Mouse (Mus musculus) liver, embryonic 13.5 days (tissue): ENCODE measurements around the gene Mylip. TPM values are rescaled to one million over a fixed set of nuclear protein-coding genes. Genes with fewer than 3 reads are reported as not detected.

Experiments
- ATAC-seq: fragments of 200-750 bp; cut with Nextera tagmentation; 2 replicates; pipeline ENCODE4 v1.8.0; 2017; ENCODE audit warnings: low read depth, mild to moderate bottlenecking, moderate number of reproducible peaks, moderate library complexity
- DNase-seq: peaks from one replicate; pipeline ENCODE4 v3.0.0; 2022
- H3K27ac ChIP-seq: fragments of 300-500 bp; sonication (generic); 2 replicates; pipeline ENCODE4 v1.5.1; 2015; ENCODE audit warnings: moderate library complexity, mild to moderate bottlenecking, inconsistent platforms
- H3K27me3 ChIP-seq: fragments of 300-500 bp; sonication (generic); 2 replicates; pipeline ENCODE4 v1.6.1; 2015; ENCODE audit warnings: mild to moderate bottlenecking, inconsistent platforms
- H3K36me3 ChIP-seq: fragments of 300-500 bp; sonication (generic); 2 replicates; pipeline ENCODE4 v1.6.1; 2015; ENCODE audit warnings: mild to moderate bottlenecking, inconsistent platforms
- H3K4me1 ChIP-seq: fragments of 300-500 bp; sonication (generic); replicated peaks from 2 replicates; pipeline ENCODE4 v1.6.1; 2015; ENCODE audit warnings: inconsistent platforms
- H3K4me2 ChIP-seq: fragments of 300-500 bp; sonication (generic); 2 replicates; pipeline ENCODE4 v1.6.1; 2015; ENCODE audit warnings: inconsistent platforms, mild to moderate bottlenecking, moderate library complexity
- H3K4me3 ChIP-seq: fragments of 300-500 bp; sonication (generic); replicated peaks from 2 replicates; pipeline ENCODE4 v1.5.1; 2015; ENCODE audit warnings: mild to moderate bottlenecking, inconsistent platforms
- H3K9ac ChIP-seq: fragments of 300-500 bp; sonication (generic); 2 replicates; pipeline ENCODE4 v1.6.1; 2015; ENCODE audit warnings: mild to moderate bottlenecking, inconsistent platforms
- H3K9me3 ChIP-seq: fragments of 300-500 bp; sonication (generic); replicated peaks from 2 replicates; pipeline ENCODE4 v1.6.1; 2016; ENCODE audit warnings: inconsistent platforms
- WGBS: fragments of 180-500 bp; shearing (Covaris S2); methylation state at CpG from one replicate; pipeline ENCODE4 v1.1.7; 2015; ENCODE audit not compliant: insufficient replicate concordance; 5-methylcytosine and 5-hydroxymethylcytosine counted together
- polyA plus RNA-seq: library from polyadenylated mRNA; unstranded; fragments of >200 nt; fragmentation: Nextera tagmentation; extraction: Ambion mirVana; gene quantifications from 2 replicates; pipeline ENCODE4 v1.2.1, GENCODE M21; 2015

Mylip gene
- 6.2 and 7.3 TPM in 2 replicates for polyA plus RNA-seq

DNA sequence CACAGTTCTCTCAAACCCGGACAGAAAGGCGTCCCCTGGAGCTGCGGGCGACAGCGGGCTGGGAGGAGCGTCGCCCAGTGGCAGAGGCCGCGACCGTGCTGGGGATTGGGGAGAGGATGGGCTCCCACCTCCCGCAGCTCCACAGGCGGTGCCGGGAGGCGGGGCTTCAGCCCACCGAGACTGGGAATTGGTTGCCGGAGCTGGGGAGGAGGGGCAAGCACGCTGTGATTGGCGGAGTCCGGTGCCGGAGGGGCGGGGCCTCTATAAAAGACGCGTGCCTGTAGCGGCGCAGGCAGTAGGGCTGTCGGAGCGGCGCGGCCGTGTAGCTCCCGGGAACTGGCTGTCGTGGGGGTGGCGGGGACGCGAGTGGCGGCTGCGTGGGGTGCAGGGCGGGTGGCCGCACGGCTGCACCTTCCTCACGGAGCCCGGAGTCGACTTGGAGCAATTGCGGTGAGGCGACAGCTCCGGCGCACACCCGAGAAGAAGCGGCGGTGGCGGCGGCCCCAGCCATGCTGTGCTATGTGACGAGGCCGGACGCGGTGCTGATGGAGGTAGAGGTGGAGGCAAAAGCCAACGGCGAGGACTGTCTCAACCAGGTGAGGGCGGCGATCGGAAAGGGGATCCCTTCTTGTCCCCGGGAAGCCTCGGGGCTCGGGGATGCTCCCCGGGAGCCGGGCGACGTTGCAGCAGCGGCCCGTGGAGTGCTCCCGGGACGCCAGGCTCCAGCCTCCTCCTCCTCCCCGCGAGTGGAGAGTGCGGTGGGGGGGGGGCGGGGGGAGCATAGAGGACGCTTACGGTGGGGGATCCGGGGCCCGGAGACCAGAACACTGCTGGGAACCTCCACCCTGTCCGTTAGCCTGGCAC, at the start of gene Mylip:
Mylip (plus strand) TSS at position 295 of the 864 bp plus-strand sequence.
- H3K36me3 ChIP-seq, result peaks cover 30% of the 10 kb centered on the region
- H3K4me1 ChIP-seq, result peaks cover 68% of the 10 kb centered on the region
- peak within 1 kb of the TSS; percentile 95 for H3K9ac ChIP-seq
- WGBS, result under 1% methylated on average over 79 of the region's 81 CpGs
- no peaks in the 10 kb centered on the region for H3K9me3 ChIP-seq
- peaks cover 22% of the 10 kb centered on the region for H3K27me3 ChIP-seq
- DNase-seq, result peak; percentile 100
- ATAC-seq, result peak; percentile 94
- peak within 1 kb of the TSS; percentile 91 for H3K4me2 ChIP-seq
- H3K27ac ChIP-seq, result peak within 1 kb of the TSS; percentile 88
- peak within 1 kb of the TSS; percentile 90 for H3K4me3 ChIP-seq

DNA sequence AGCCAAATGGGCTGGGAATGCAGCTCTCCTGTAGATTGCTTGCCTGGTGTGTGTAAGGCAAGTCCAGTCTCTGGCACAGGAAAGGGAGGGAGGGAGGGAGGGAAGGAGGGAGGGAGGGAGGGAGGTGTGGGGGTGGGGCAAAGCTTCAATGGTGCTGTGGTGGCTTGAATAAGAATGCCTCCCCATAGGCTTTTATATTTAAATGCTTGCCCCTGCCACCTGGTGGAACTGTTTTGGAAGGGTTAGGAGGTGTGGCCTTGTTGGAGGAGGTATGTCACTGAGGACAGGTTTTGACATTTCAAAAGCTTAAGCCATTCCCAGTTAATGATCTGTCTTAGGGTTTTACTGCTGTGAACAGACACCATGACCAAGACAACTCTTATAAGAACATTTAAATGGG, 47.6 kb upstream of the Mylip start:
- H3K4me3 ChIP-seq, result no peak overlapping the region
- no peak overlapping the region for H3K27ac ChIP-seq
- H3K36me3 ChIP-seq, result no peaks in the 10 kb centered on the region
- H3K27me3 ChIP-seq, result peaks cover 12% of the 10 kb centered on the region; the same call in 1 of the 2 replicates
- H3K4me2 ChIP-seq, result no peak overlapping the region
- no peak overlapping the region for H3K9ac ChIP-seq
- H3K4me1 ChIP-seq, result peaks cover 3% of the 10 kb centered on the region; the same call in 1 of the 2 replicates
- DNase-seq, result no peak
- H3K9me3 ChIP-seq, result no peaks in the 10 kb centered on the region; the same call in 1 of the 2 replicates
- ATAC-seq, result no peak

DNA sequence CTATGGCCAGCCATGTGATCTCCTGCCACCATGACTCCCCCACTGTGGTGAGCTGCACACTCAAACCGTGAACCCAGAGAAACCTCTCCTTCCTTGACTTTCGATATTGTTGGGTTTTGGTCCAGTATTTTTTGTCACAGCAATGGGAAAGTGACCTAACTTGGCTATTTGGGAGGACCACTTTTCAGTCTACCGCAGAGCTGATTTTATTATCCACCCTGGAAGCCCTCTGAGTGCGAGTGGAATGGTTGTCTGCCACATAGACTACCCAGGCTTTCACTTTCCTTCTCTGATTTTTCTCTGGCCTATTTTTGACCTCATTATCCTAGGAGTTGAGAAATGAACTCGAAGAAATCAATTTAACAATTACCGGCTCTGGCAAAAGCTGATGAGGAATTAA, 46.0 kb upstream of the Mylip start:
- DNase-seq, result no peak
- Histone ChIP-seq H3K4me2 (no peak overlapping the region), H3K36me3 (no peaks in the 10 kb centered on the region), H3K4me3 (no peak overlapping the region), H3K27ac (no peak overlapping the region), H3K9me3 (no peaks in the 10 kb centered on the region; the same call in 1 of the 2 replicates), H3K9ac (no peak overlapping the region), H3K4me1 (peaks cover 3% of the 10 kb centered on the region; the same call in 1 of the 2 replicates), H3K27me3 (peaks cover 17% of the 10 kb centered on the region; the same call in 1 of the 2 replicates)
- no peak for ATAC-seq
- WGBS, result 73% methylated on average over 6 of the region's 6 CpGs

DNA sequence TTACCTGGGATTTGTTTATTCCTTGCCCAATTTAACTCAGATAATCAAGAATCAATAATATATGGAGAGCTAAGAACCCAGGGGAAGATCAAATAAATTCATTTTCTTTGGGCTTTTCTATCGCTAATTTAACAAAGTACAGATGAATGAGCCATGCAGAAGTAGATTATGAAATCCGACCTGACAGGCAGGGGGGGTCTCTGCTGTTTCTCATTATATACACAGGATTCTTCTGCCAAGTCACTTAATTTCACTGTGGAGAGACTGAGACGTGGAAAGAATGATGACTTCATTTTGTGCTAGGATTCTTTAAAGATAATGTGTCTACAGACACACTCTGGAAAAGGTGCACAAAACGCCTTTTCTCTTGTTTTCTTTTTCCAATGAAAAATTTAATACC, 45.6 kb upstream of the Mylip start:
- H3K27ac ChIP-seq, result no peak overlapping the region
- ATAC-seq (no peak), DNase-seq (no peak)
- no peak overlapping the region for H3K4me3 ChIP-seq
- WGBS, result 58% methylated on average over 4 of the region's 4 CpGs
- H3K4me2 ChIP-seq, result no peak overlapping the region
- H3K9ac ChIP-seq, result no peak overlapping the region
- H3K36me3 ChIP-seq, result no peaks in the 10 kb centered on the region
- no peaks in the 10 kb centered on the region; the same call in 1 of the 2 replicates for H3K9me3 ChIP-seq
- peaks cover 3% of the 10 kb centered on the region; the same call in 1 of the 2 replicates for H3K4me1 ChIP-seq
- H3K27me3 ChIP-seq, result peaks cover 17% of the 10 kb centered on the region; the same call in 1 of the 2 replicates

DNA sequence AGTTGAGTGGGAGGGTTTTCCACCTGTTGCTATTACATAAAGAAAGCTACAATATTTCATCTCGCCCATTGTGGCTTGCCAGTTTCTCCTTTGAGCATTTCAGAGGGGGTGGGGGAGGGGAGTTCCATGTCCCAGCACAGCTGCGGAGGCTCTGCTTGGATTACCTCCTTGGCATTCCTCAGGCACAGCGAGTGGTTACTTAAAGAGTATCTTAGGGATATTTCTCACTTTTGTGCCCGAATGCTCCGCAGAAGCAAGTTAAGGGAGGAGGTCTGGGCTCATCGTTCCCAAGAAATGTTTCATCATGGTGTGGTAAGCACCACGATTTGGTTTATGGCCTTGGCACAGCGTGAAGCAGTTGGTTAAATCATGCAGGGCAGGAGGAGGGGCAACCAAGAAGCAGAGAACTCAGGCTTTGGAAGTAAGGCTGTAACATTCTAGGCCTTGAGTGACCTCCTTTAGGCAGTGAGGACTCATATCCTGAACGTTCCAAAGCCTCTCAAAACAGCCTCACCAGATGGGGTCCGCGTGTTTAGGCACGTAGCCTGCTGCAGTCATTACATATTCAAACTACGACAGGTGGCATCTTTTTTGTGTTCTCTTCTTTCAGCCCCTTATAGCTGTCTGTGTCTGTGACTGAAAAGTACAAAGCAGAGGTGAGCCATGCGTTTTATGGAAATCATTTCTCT, 43.9 kb upstream of the Mylip start:
- H3K4me2 ChIP-seq, result no peak overlapping the region
- H3K27me3 ChIP-seq, result peaks cover 14% of the 10 kb centered on the region; the same call in 1 of the 2 replicates
- H3K4me3 ChIP-seq, result no peak overlapping the region
- no peak for ATAC-seq
- 46% methylated on average over 14 of the region's 14 CpGs for WGBS
- peaks cover 3% of the 10 kb centered on the region; the same call in 1 of the 2 replicates for H3K4me1 ChIP-seq
- no peaks in the 10 kb centered on the region; the same call in 1 of the 2 replicates for H3K9me3 ChIP-seq
- no peak for DNase-seq
- no peak overlapping the region for H3K27ac ChIP-seq
- no peak overlapping the region for H3K9ac ChIP-seq
- H3K36me3 ChIP-seq, result no peaks in the 10 kb centered on the region

DNA sequence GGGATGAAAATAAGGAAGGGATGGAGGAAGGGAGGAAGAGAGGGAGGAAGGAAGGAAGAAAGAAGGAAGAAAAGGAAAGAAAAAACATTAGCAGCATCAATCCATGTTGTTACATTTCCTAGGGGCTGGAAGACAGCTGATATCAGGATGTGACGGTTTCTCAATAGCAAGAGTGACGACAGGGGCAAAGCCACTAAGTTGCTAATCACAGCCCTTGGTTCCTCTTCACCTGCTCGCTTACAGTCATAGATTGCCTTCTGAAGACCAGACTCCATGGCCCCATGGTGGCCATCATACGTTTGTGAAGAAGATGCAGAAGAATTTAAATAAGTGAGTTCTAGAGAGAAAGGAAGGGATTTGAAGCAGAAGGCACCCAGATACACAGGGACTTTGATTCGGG, 38.1 kb upstream of the Mylip start:
- ATAC-seq, result no peak
- Histone ChIP-seq H3K9me3 (no peaks in the 10 kb centered on the region), H3K27ac (no peak overlapping the region), H3K9ac (no peak overlapping the region), H3K36me3 (no peaks in the 10 kb centered on the region), H3K4me1 (no peaks in the 10 kb centered on the region), H3K4me3 (no peak overlapping the region), H3K27me3 (peaks cover 5% of the 10 kb centered on the region; the same call in 1 of the 2 replicates), H3K4me2 (no peak overlapping the region)
- WGBS, result 43% methylated on average over 5 of the region's 5 CpGs
- no peak for DNase-seq

DNA sequence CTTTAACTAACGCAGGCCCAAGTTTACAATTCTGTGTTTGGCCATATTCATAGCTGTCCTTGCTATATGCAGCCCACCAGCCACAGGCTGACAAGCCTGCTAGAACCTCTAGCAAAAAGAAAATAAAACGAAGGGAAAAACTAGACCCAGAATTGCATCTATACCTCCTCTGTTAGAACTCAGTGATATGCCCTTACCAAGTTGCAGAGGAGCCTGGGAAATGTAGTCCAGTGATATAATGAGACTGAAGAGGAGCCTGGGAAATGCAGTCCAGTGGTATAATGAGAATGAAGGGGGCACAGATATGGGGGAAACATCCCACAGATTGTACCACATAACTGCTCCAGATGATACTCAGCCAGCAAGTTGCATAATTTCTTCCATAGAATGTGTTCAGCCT, 34.7 kb upstream of the Mylip start:
- H3K4me1 ChIP-seq, result peaks cover 11% of the 10 kb centered on the region; the same call in 1 of the 2 replicates
- 62% methylated on average over 2 of the region's 2 CpGs for WGBS
- DNase-seq, result no peak

DNA sequence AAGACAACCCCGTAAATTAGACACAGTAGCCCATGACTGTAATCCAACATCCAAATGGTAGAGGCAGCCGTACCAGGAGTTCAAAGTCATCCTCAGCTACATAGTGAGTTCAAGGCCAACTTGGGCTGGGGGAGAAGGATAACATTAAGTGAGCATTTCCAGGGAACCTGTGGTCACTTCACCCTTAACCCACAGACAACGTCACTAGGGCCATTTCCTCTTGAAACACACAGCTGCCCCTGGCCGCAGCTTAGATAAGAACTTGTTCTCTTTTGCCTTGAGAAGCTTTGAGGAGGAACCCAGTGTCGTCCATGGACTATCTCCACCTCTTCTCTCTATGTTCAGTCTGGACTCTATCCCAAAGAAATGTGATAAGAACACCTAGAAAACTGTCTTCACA, 31.3 kb upstream of the Mylip start:
- Histone ChIP-seq H3K4me3 (no peak overlapping the region), H3K27me3 (peaks cover 5% of the 10 kb centered on the region), H3K36me3 (no peaks in the 10 kb centered on the region), H3K4me2 (no peak overlapping the region), H3K9me3 (no peaks in the 10 kb centered on the region), H3K4me1 (peaks cover 11% of the 10 kb centered on the region; the same call in 1 of the 2 replicates), H3K9ac (no peak overlapping the region), H3K27ac (no peak overlapping the region)
- ATAC-seq (no peak), DNase-seq (no peak)
- WGBS, result 31% methylated on average over 5 of the region's 5 CpGs

More for the DNA sequence above, 34.7 kb upstream of the Mylip start:
- ATAC-seq, result no peak
- Histone ChIP-seq H3K36me3 (no peaks in the 10 kb centered on the region), H3K27me3 (no peaks in the 10 kb centered on the region), H3K9ac (no peak overlapping the region), H3K9me3 (no peaks in the 10 kb centered on the region), H3K4me3 (no peak overlapping the region), H3K4me2 (no peak overlapping the region), H3K27ac (no peak overlapping the region)

DNA sequence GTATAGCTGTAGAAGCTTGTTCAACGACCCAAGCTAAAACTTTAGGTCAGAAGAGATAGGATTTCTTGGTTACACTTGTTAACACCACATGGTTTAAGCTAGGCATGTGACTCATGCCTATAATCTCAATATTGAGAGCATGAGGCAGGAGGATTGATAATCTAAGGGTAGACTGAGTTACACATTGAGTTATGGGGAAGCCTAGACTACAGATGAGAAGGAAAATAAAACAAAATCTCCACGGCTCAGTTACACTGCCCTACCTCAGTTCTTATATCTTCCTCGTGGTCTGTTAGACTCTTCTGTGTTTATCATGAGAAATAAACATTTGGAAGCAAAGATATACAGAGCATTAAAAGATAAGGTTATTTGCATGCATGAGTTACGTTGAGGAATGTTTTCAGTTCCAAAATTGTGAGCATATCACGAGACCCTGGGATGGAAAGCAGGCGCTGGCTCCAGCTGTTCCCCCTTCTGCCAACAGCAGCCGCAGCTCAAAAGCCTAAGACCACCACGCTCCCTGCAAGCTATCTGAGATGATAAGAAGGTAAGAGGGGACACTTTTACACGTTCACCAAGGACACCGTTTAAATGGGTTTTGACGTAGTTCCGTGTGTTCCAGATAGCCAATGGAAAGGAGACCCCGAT, 30.7 kb upstream of the Mylip start:
- 44% methylated on average over 13 of the region's 13 CpGs for WGBS
- H3K9ac ChIP-seq, result no peak overlapping the region
- no peak overlapping the region for H3K4me3 ChIP-seq
- no peak for ATAC-seq
- H3K27ac ChIP-seq, result no peak overlapping the region
- no peak overlapping the region for H3K4me2 ChIP-seq
- no peaks in the 10 kb centered on the region for H3K9me3 ChIP-seq
- H3K4me1 ChIP-seq, result peaks cover 11% of the 10 kb centered on the region; the same call in 1 of the 2 replicates
- no peaks in the 10 kb centered on the region for H3K36me3 ChIP-seq
- no peak for DNase-seq
- H3K27me3 ChIP-seq, result peaks cover 9% of the 10 kb centered on the region

DNA sequence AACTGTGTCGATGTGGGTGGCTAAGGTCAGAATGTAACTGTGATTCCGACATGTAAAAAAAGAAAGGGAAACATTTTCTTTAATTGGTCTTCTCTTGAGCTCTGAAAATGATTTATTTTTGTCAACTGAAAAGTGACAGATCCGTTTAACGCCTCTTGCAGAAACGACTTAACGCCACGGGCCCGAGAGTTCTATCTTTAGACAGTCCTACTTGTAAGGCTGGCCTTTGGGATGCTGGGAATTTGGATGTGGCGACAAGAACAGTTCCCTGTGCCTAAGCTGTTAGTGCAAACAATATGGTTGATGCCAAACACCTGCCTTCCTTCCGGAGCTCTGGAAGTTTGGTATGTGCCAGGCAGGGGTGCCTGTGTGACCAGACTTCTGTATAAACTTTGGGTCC, 23.8 kb upstream of the Mylip start:
- WGBS, result 73% methylated on average over 10 of the region's 10 CpGs
- Histone ChIP-seq H3K4me2 (no peak overlapping the region), H3K36me3 (no peaks in the 10 kb centered on the region), H3K9ac (no peak overlapping the region), H3K4me1 (no peaks in the 10 kb centered on the region), H3K27ac (no peak overlapping the region), H3K27me3 (peaks cover 26% of the 10 kb centered on the region), H3K4me3 (no peak overlapping the region), H3K9me3 (no peaks in the 10 kb centered on the region)
- DNase-seq (no peak), ATAC-seq (no peak)

DNA sequence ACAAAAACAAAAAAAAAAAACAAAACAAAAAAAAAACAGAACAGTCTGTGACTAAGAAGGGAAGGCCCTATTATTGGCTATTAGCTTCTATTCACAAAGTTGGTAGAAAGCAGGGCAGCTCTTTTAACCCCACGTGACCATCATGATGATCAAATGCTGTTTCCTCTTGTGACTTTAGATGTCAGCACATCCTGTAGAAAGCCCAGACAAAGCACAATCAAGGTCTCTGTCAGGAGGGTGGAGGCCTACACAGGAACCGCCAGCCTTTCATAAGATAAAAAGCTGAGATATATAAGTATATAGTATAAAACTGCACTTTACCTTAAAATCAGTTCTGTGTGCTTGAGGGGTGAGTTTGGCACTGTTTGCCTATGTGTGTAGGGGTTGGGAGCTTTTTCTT, 17.9 kb upstream of the Mylip start:
- no peak overlapping the region for H3K27ac ChIP-seq
- no peaks in the 10 kb centered on the region for H3K4me1 ChIP-seq
- no peak overlapping the region for H3K4me3 ChIP-seq
- no peak overlapping the region for H3K4me2 ChIP-seq
- H3K36me3 ChIP-seq, result no peaks in the 10 kb centered on the region
- H3K9me3 ChIP-seq, result no peaks in the 10 kb centered on the region
- H3K27me3 ChIP-seq, result peaks cover 28% of the 10 kb centered on the region
- 34% methylated on average over 2 of the region's 2 CpGs for WGBS
- ATAC-seq (no peak), DNase-seq (no peak)
- no peak overlapping the region for H3K9ac ChIP-seq
